Mouse (Mus musculus) limb, embryonic 15.5 days (tissue): Measurements from ENCODE around the gene Nedd9. TPM values are rescaled to one million over a fixed set of nuclear protein-coding genes. Genes with fewer than 3 reads are reported as not detected.

Experiments used
- ATAC-seq: fragments of 200-750 bp; cut with Nextera tagmentation; 2 replicates; pipeline ENCODE4 v1.8.0; 2017; ENCODE audit warnings: low read depth, moderate TSS enrichment; ENCODE audit not compliant: insufficient number of reproducible peaks, low FRiP score, low TSS enrichment
- H3K27ac ChIP-seq: fragments of 300-500 bp; sonication (generic); 2 replicates; pipeline ENCODE4 v1.5.1; 2015; ENCODE audit warnings: moderate library complexity, mild to moderate bottlenecking, inconsistent platforms
- H3K27me3 ChIP-seq: fragments of 300-500 bp; sonication (generic); 2 replicates; pipeline ENCODE4 v1.6.1; 2015; ENCODE audit warnings: inconsistent platforms
- H3K36me3 ChIP-seq: fragments of 300-500 bp; sonication (generic); 2 replicates; pipeline ENCODE4 v1.6.1; 2015; ENCODE audit warnings: inconsistent platforms
- H3K4me1 ChIP-seq: fragments of 300-500 bp; sonication (generic); 2 replicates; pipeline ENCODE4 v1.6.1; 2015; ENCODE audit warnings: inconsistent platforms
- H3K4me2 ChIP-seq: fragments of 300-500 bp; sonication (generic); 2 replicates; pipeline ENCODE4 v1.6.1; 2015; ENCODE audit warnings: mild to moderate bottlenecking, inconsistent platforms
- H3K4me3 ChIP-seq: fragments of 300-500 bp; sonication (generic); 2 replicates; pipeline ENCODE4 v1.5.1; 2015; ENCODE audit warnings: mild to moderate bottlenecking, inconsistent platforms
- H3K9ac ChIP-seq: fragments of 300-500 bp; sonication (generic); 2 replicates; pipeline ENCODE4 v1.6.1; 2015; ENCODE audit warnings: inconsistent platforms
- H3K9me3 ChIP-seq: fragments of 300-500 bp; sonication (generic); 2 replicates; pipeline ENCODE4 v1.6.1; 2016; ENCODE audit warnings: inconsistent platforms
- WGBS: fragments of 180-500 bp; shearing (Covaris S2); methylation state at CpG from one replicate; pipeline ENCODE4 v1.1.7; 2015; 5-methylcytosine and 5-hydroxymethylcytosine counted together
- polyA plus RNA-seq: library from polyadenylated mRNA; unstranded; fragments of >200 nt; fragmentation: Nextera tagmentation; extraction: Ambion mirVana; gene quantifications from 2 replicates; pipeline ENCODE4 v1.2.1, GENCODE M21; 2015

The Nedd9 gene
- polyA plus RNA-seq, 1 experiment from 2014 or later, result 40.1 TPM

- no peaks in the 10 kb centered on the region for H3K9me3 ChIP-seq
- 37% methylated on average over 5 of the region's 5 CpGs for WGBS
- no peak overlapping the region for H3K9ac ChIP-seq
- no peak for ATAC-seq
- no peak overlapping the region for H3K4me2 ChIP-seq
- no peaks in the 10 kb centered on the region for H3K36me3 ChIP-seq
- H3K4me3 ChIP-seq, result no peak overlapping the region
- no peak overlapping the region for H3K27ac ChIP-seq
- no peaks in the 10 kb centered on the region for H3K27me3 ChIP-seq
- no peaks in the 10 kb centered on the region for H3K4me1 ChIP-seq
Measured at GRCm38 (mm10) chr13:41298996-41299395, 188.2 kb downstream of the Nedd9 start.

- Histone ChIP-seq H3K9ac (no peak overlapping the region), H3K4me2 (no peak overlapping the region), H3K4me3 (no peak overlapping the region), H3K36me3 (no peaks in the 10 kb centered on the region), H3K4me1 (no peaks in the 10 kb centered on the region), H3K27me3 (no peaks in the 10 kb centered on the region), H3K9me3 (no peaks in the 10 kb centered on the region), H3K27ac (no peak overlapping the region)
- ATAC-seq, result no peak
- WGBS, result 28% methylated on average over 2 of the region's 2 CpGs
Measured at GRCm38 (mm10) chr13:41298533-41298932, 188.6 kb downstream of the Nedd9 start.

DNA sequence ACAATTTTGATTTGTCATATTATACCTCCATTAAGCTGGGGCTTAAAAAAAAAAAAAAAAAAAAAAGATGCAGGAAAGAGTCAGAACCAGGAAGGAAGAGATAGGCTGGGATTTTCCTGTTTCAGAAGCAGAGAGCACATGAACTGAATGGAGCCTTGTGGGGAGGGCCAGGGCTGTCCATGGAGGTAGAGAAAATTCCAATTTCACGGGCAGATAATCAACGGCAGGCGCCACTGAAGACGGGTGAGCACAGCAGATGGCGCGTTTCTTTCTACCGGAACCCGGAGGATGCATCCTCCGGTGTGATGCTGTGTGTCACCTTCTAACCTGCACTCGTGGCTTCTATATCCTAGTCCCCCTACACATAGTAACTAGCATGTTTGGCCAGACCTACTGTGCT, 190.8 kb downstream of the Nedd9 start:
- no peaks in the 10 kb centered on the region for H3K27me3 ChIP-seq
- no peak for ATAC-seq
- H3K9me3 ChIP-seq, result no peaks in the 10 kb centered on the region
- no peak overlapping the region for H3K27ac ChIP-seq
- H3K4me3 ChIP-seq, result no peak overlapping the region
- H3K9ac ChIP-seq, result no peak overlapping the region
- H3K4me2 ChIP-seq, result no peak overlapping the region
- no peaks in the 10 kb centered on the region for H3K36me3 ChIP-seq
- WGBS, result 85% methylated on average over 10 of the region's 10 CpGs
- no peaks in the 10 kb centered on the region for H3K4me1 ChIP-seq

DNA sequence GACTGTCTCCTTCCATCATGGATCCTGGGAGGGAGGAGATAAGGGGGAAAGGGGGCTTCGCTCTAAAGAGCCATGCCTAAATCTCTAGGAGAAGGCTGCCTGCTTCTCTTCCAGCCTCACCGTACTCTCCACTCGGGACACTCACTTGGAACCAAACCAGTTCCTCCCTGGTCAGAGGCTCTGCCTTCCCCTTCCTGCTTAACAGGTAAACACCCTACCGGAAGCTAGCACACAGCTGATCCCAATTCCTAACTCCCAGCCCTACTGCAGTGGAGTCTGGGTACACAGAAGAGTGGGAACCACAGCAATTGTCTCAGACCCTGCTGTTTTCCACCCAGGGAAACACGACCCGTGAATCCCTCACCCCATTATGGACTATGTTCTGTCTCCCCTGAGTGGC, 191.3 kb downstream of the Nedd9 start:
- Histone ChIP-seq H3K27ac (no peak overlapping the region), H3K27me3 (no peaks in the 10 kb centered on the region), H3K4me2 (no peak overlapping the region), H3K9me3 (no peaks in the 10 kb centered on the region), H3K4me1 (no peaks in the 10 kb centered on the region), H3K9ac (no peak overlapping the region), H3K36me3 (no peaks in the 10 kb centered on the region), H3K4me3 (no peak overlapping the region)
- ATAC-seq, result no peak
- 68% methylated on average over 6 of the region's 6 CpGs for WGBS

GRCm38 (mm10) chr13:41293595-41293994, 193.6 kb downstream of the Nedd9 start:
- H3K4me3 ChIP-seq, result no peak overlapping the region
- WGBS, result 64% methylated on average over 5 of the region's 5 CpGs
- H3K27ac ChIP-seq, result no peak overlapping the region
- no peaks in the 10 kb centered on the region for H3K36me3 ChIP-seq
- H3K9ac ChIP-seq, result no peak overlapping the region
- no peaks in the 10 kb centered on the region for H3K27me3 ChIP-seq
- no peak overlapping the region for H3K4me2 ChIP-seq
- H3K9me3 ChIP-seq, result no peaks in the 10 kb centered on the region
- ATAC-seq, result no peak
- H3K4me1 ChIP-seq, result no peaks in the 10 kb centered on the region

DNA sequence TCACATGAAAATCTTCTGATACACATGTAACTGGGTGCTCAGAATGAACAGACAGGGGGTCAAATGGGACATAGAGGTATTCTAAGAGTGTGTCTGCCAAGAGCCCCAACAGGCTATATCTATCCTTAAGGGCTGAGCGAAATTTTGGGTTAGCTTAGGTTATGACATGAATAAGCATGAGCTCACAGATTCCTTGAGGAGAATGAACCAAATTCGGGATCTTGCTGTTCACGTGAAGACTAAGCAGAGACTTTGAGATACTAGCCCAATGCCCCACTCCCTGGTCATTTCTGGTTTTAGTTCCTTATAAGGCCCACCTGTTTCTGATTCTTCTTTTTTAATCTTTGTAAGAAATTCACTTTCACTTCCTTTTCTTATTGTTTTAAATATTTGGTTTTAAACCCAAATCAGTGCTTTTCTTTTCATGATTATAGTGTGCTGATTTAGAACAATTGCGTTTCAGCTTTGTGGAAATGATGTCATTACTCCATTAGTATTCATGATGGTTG, 195.6 kb downstream of the Nedd9 start:
- ATAC-seq, result no peak
- WGBS, result 83% methylated on average over 4 of the region's 4 CpGs
- no peak overlapping the region for H3K4me2 ChIP-seq
- H3K27me3 ChIP-seq, result no peaks in the 10 kb centered on the region
- no peaks in the 10 kb centered on the region for H3K36me3 ChIP-seq
- H3K9me3 ChIP-seq, result no peaks in the 10 kb centered on the region
- H3K4me1 ChIP-seq, result no peaks in the 10 kb centered on the region
- H3K27ac ChIP-seq, result no peak overlapping the region
- no peak overlapping the region for H3K4me3 ChIP-seq
- no peak overlapping the region for H3K9ac ChIP-seq

DNA sequence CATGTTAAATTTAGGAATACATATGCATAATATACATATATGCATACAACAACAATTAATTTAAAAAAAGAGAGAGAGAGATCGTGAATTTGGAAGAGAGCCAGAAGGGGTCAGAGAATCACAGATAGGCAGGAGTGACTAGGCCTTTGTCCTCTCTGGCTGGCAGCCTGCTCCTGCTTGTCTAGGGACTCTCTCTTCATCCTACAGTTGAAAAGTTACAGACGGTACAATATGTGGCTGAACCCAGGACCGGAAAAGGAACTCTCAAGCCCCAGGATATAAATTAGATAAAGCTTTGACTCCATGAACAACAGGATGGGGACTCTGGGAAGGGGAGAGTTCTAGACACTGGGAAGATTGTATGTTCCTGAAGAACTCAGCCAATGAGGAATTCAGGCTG, 200.9 kb downstream of the Nedd9 start:
- no peak overlapping the region for H3K4me2 ChIP-seq
- WGBS, result 88% methylated on average over 3 of the region's 3 CpGs
- H3K9me3 ChIP-seq, result no peaks in the 10 kb centered on the region
- H3K27me3 ChIP-seq, result no peaks in the 10 kb centered on the region
- H3K27ac ChIP-seq, result no peak overlapping the region
- H3K36me3 ChIP-seq, result no peaks in the 10 kb centered on the region
- ATAC-seq, result no peak
- no peaks in the 10 kb centered on the region for H3K4me1 ChIP-seq
- H3K9ac ChIP-seq, result no peak overlapping the region
- no peak overlapping the region for H3K4me3 ChIP-seq

- Histone ChIP-seq H3K4me2 (no peak overlapping the region), H3K4me3 (no peak overlapping the region)
Measured at GRCm38 (mm10) chr13:41285448-41285847, 201.7 kb downstream of the Nedd9 start.

DNA sequence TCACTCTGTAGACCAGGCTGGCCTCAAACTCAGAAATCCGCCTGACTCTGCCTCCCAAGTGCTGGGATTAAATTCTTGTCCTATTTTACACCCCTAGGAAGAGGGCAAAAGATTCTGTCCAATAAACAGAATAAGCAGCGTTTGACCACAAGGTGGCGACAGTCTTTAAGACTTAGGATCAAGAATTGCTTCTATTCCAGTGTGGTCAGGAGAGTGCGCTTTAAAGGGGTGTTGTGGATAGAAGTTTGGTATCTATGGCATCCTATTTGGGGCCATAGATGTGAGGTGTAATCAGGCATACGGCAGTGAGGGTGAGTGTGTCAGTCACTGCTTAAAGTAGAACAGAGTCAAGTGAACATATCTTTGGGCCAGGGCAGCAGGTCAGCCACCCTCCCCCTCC, 203.9 kb downstream of the Nedd9 start:
- no peak overlapping the region for H3K4me2 ChIP-seq
- H3K4me1 ChIP-seq, result no peaks in the 10 kb centered on the region
- H3K27ac ChIP-seq, result no peak overlapping the region
- H3K9ac ChIP-seq, result no peak overlapping the region
- ATAC-seq, result no peak
- no peak overlapping the region for H3K4me3 ChIP-seq
- H3K36me3 ChIP-seq, result no peaks in the 10 kb centered on the region
- no peaks in the 10 kb centered on the region for H3K9me3 ChIP-seq
- H3K27me3 ChIP-seq, result no peaks in the 10 kb centered on the region
- WGBS, result 25% methylated on average over 5 of the region's 5 CpGs

More at GRCm38 (mm10) chr13:41285448-41285847, 201.7 kb downstream of the Nedd9 start:
- H3K27ac ChIP-seq, result no peak overlapping the region
- 59% methylated on average over 4 of the region's 4 CpGs for WGBS
- H3K36me3 ChIP-seq, result no peaks in the 10 kb centered on the region
- H3K9me3 ChIP-seq, result no peaks in the 10 kb centered on the region
- no peak for ATAC-seq
- no peaks in the 10 kb centered on the region for H3K4me1 ChIP-seq
- H3K27me3 ChIP-seq, result no peaks in the 10 kb centered on the region
- H3K9ac ChIP-seq, result no peak overlapping the region

DNA sequence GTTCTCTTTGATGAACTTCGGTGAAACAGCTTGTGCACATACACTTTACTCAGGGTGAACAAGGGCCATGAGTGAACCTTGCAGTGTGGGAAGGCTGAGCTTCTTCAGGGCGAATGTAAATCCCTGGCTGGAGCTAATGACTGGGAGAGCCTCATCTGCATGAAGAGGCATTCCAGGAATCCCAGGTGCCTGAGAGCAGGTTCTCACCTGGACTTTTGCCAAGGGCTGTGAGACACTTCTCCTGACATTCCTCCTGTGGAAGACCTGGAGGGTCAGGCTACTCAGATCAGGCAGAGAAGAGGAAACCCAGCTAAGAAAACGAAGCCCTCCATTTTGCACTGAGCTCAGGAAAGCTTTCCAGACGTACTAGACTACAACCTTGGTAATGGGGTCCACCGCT, 206.5 kb downstream of the Nedd9 start:
- no peak for ATAC-seq
- Histone ChIP-seq H3K27ac (no peak overlapping the region), H3K36me3 (no peaks in the 10 kb centered on the region), H3K4me2 (no peak overlapping the region), H3K27me3 (no peaks in the 10 kb centered on the region), H3K9ac (no peak overlapping the region), H3K4me3 (no peak overlapping the region), H3K4me1 (no peaks in the 10 kb centered on the region), H3K9me3 (no peaks in the 10 kb centered on the region)
- WGBS, result 57% methylated on average over 5 of the region's 5 CpGs

DNA sequence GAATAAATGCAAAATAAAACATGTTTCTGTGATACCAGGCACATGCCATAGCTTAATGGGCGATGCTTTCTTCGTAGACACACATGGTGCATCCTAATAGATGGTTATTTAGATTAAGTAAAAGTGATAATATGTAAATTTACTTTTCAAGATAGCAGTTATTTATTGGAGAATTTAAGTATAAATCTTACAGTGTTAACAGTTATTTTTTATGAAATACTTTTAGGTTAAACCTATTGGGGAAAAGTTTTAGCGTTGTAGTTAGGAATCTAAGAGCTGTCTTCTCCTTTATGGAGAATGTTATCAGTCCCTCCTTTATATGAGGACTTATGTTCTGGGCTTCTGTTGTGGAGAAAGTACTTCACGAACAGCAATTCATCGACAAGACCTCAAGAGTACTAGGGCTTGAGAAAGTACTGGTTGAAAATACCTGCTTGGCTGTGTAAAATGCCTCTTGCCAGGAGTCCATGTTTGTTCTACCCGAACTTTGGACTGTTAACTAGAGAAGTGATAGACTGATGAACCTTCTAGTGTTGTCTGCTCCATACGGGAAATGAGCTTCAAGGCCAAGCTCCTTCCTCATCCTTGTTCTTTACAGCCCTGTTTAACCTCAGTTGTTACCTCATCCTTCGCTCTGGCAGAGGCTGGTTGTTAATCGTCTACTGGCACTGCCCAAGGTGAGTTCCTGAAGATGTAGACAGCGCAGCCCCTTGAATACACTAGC, 213.1 kb downstream of the Nedd9 start, which contains the start of gene Gm17364:
Gene Gm17364 (minus strand): TSS at position 51 of the 724 bp plus-strand sequence.
- no peak for ATAC-seq
- 93% methylated on average over 10 of the region's 10 CpGs for WGBS
- Histone ChIP-seq H3K27ac (no peak within 1 kb of the TSS), H3K9ac (no peak within 1 kb of the TSS), H3K4me1 (no peaks in the 10 kb centered on the region), H3K4me3 (no peak within 1 kb of the TSS), H3K9me3 (no peaks in the 10 kb centered on the region), H3K36me3 (peaks cover 9% of the 10 kb centered on the region), H3K4me2 (no peak within 1 kb of the TSS), H3K27me3 (no peaks in the 10 kb centered on the region)

GRCm38 (mm10) chr13:41267827-41268408, 219.2 kb downstream of the Nedd9 start:
- H3K4me3 ChIP-seq, result no peak overlapping the region
- no peaks in the 10 kb centered on the region for H3K9me3 ChIP-seq
- H3K27ac ChIP-seq, result no peak overlapping the region
- no peaks in the 10 kb centered on the region for H3K36me3 ChIP-seq
- H3K27me3 ChIP-seq, result no peaks in the 10 kb centered on the region
- H3K4me2 ChIP-seq, result no peak overlapping the region
- H3K9ac ChIP-seq, result no peak overlapping the region
- ATAC-seq, result no peak
- WGBS, result 59% methylated on average over 7 of the region's 7 CpGs
- H3K4me1 ChIP-seq, result no peaks in the 10 kb centered on the region
